16 mouse cellular contexts compared by ENCODE assay signal in genomic region chr11:32237411-32237795, GRCm38 (mm10). TPM values are rescaled to one million over a fixed set of nuclear protein-coding genes. Genes with fewer than 3 reads are reported as not detected.
A peak's percentile ranks its signal among the peaks of the same experiment; 100 is the strongest.
DNase-seq lines count a peak whose midpoint lies in the region; ATAC-seq and TF ChIP-seq lines count a peak whose summit lies in the region.
"Had no signal": no experiment of that assay in that cellular context is flagged by ENCODE, and none has a peak within 500 bp of the region (broad histone marks: within the 10 kb centered on the region; RNA-seq: fewer than 3 reads in every experiment).

No protein-coding gene starts in this region.

- no peaks in the 10 kb centered on the region for H3K27me3 ChIP-seq in forebrain, embryonic 13.5 days
- no peaks in the 10 kb centered on the region for H3K27me3 ChIP-seq in forebrain, embryonic 11.5 days (ENCODE audit: control insufficient read depth, insufficient read depth, low read length)
- H3K27me3 ChIP-seq in hindbrain, embryonic 14.5 days (ENCODE audit: control insufficient read depth, insufficient read depth, low read length): no peaks in the 10 kb centered on the region
- H3K27me3 ChIP-seq in hindbrain, embryonic 12.5 days: no peaks in the 10 kb centered on the region
- no peaks in the 10 kb centered on the region for H3K27me3 ChIP-seq in spleen, adult 2 months (ENCODE audit: control insufficient read depth, insufficient read depth, low read length)
- H3K27me3 ChIP-seq: embryonic facial prominence, embryonic 15.5 days; limb, embryonic 15.5 days; midbrain, embryonic 12.5 days had no signal

- no peaks in the 10 kb centered on the region for H3K9me3 ChIP-seq in forebrain, embryonic 13.5 days (replicated peaks)
- H3K9me3 ChIP-seq in forebrain, embryonic 11.5 days (ENCODE audit: control insufficient read depth, low read length): no peaks in the 10 kb centered on the region
- no peaks in the 10 kb centered on the region for H3K9me3 ChIP-seq in hindbrain, embryonic 14.5 days (ENCODE audit: control insufficient read depth, low read length)
- H3K9me3 ChIP-seq in hindbrain, embryonic 12.5 days (replicated peaks): no peaks in the 10 kb centered on the region
- H3K9me3 ChIP-seq: embryonic facial prominence, embryonic 15.5 days; limb, embryonic 15.5 days; midbrain, embryonic 12.5 days had no signal

- peak overlapping the region; percentile 76; the same call in 1 of the 2 replicates for H3K27ac ChIP-seq in forebrain, embryonic 13.5 days
- no peak overlapping the region for H3K27ac ChIP-seq in forebrain, embryonic 11.5 days (ENCODE audit: low read depth, low read length)
- H3K27ac ChIP-seq in hindbrain, embryonic 14.5 days: 0 out of 2 replicates have a peak overlapping the region, but pooled peaks have one; percentile 17
- no peak overlapping the region for H3K27ac ChIP-seq in hindbrain, embryonic 12.5 days
- peak overlapping the region; percentile 56; the same call in 1 of the 2 replicates for H3K27ac ChIP-seq in spleen, adult 2 months (ENCODE audit: insufficient read depth, low read length)
- H3K27ac ChIP-seq: heart, adult 2 months; midbrain, embryonic 12.5 days had no signal

- no peak for TF ChIP-seq CTCF in spleen, adult 2 months (IDR thresholded peaks at IDR 0.05; ENCODE audit: extremely low read depth, insufficient read depth, insufficient read length, insufficient replicate concordance)

- H3K36me3 ChIP-seq in forebrain, embryonic 13.5 days (ENCODE audit: poor library complexity, severe bottlenecking): peaks cover 58% of the 10 kb centered on the region
- H3K36me3 ChIP-seq in forebrain, embryonic 11.5 days (ENCODE audit: control insufficient read depth, insufficient read depth, low read length): no peaks in the 10 kb centered on the region; the same call in 1 of the 2 replicates
- peaks cover 51% of the 10 kb centered on the region for H3K36me3 ChIP-seq in hindbrain, embryonic 14.5 days (replicated peaks; ENCODE audit: control insufficient read depth, insufficient read depth)
- H3K36me3 ChIP-seq in hindbrain, embryonic 12.5 days: peaks cover 44% of the 10 kb centered on the region
- H3K36me3 ChIP-seq in spleen, adult 2 months (ENCODE audit: control insufficient read depth, insufficient read depth, low read length): peaks cover 20% of the 10 kb centered on the region

- no peak for DNase-seq in forebrain, embryonic 11.5 days (ENCODE audit: low spot score)
- no peak for DNase-seq in hindbrain, embryonic 14.5 days (ENCODE audit: low spot score)
- no peak for DNase-seq in spleen, adult 2 months (ENCODE audit: low read depth in 1 of 2, low spot score in 2 of 2)
- DNase-seq in spleen, adult 18-20 months: no peak
- no peak for DNase-seq in frontal cortex, postnatal 36 days (ENCODE audit: low spot score in 2 of 2)
- DNase-seq in ovary, postnatal 36 days (ENCODE audit: low spot score): no peak

- no peak overlapping the region for H3K4me2 ChIP-seq in forebrain, embryonic 13.5 days
- H3K4me2 ChIP-seq in forebrain, embryonic 11.5 days (ENCODE audit: low read depth, low read length, severe bottlenecking): no peak overlapping the region
- H3K4me2 ChIP-seq in hindbrain, embryonic 14.5 days (replicated peaks): no peak overlapping the region
- H3K4me2 ChIP-seq in hindbrain, embryonic 12.5 days (replicated peaks): no peak overlapping the region
- H3K4me2 ChIP-seq: embryonic facial prominence, embryonic 15.5 days; limb, embryonic 15.5 days; midbrain, embryonic 12.5 days had no signal

- H3K4me1 ChIP-seq in forebrain, embryonic 13.5 days: peaks cover 37% of the 10 kb centered on the region
- no peaks in the 10 kb centered on the region for H3K4me1 ChIP-seq in forebrain, embryonic 11.5 days (replicated peaks; ENCODE audit: control insufficient read depth, insufficient read depth, low read length)
- H3K4me1 ChIP-seq in hindbrain, embryonic 14.5 days (replicated peaks; ENCODE audit: control insufficient read depth, insufficient read depth, low read length): peaks cover 21% of the 10 kb centered on the region
- peaks cover 8% of the 10 kb centered on the region for H3K4me1 ChIP-seq in hindbrain, embryonic 12.5 days
- peaks cover 10% of the 10 kb centered on the region; the same call in 1 of the 2 replicates for H3K4me1 ChIP-seq in spleen, adult 2 months (ENCODE audit: control insufficient read depth, insufficient read depth, insufficient read length)
- H3K4me1 ChIP-seq: midbrain, embryonic 12.5 days had no signal

- TF ChIP-seq POLR2A in spleen, adult 2 months (IDR thresholded peaks at IDR 0.05; ENCODE audit: low read depth, low read length): no peak

- H3K9ac ChIP-seq in forebrain, embryonic 13.5 days: no peak overlapping the region
- H3K9ac ChIP-seq in forebrain, embryonic 11.5 days (ENCODE audit: low read length): no peak overlapping the region
- no peak overlapping the region for H3K9ac ChIP-seq in hindbrain, embryonic 14.5 days
- no peak overlapping the region for H3K9ac ChIP-seq in hindbrain, embryonic 12.5 days
- H3K9ac ChIP-seq: embryonic facial prominence, embryonic 15.5 days; limb, embryonic 15.5 days; midbrain, embryonic 12.5 days had no signal

- no peak for ATAC-seq in forebrain, embryonic 13.5 days
- no peak for ATAC-seq in forebrain, embryonic 11.5 days (replicated peaks; ENCODE audit: low FRiP score)
- no peak for ATAC-seq in hindbrain, embryonic 14.5 days (ENCODE audit: low FRiP score)
- ATAC-seq in hindbrain, embryonic 12.5 days (ENCODE audit: low FRiP score): no peak
- ATAC-seq: intestine, embryonic 16.5 days had no signal

- no peak overlapping the region for H3K4me3 ChIP-seq in forebrain, embryonic 13.5 days
- H3K4me3 ChIP-seq in forebrain, embryonic 11.5 days (ENCODE audit: low read depth, low read length): no peak overlapping the region
- no peak overlapping the region for H3K4me3 ChIP-seq in hindbrain, embryonic 14.5 days (replicated peaks; ENCODE audit: low read length)
- no peak overlapping the region for H3K4me3 ChIP-seq in hindbrain, embryonic 12.5 days
- H3K4me3 ChIP-seq in spleen, adult 2 months (ENCODE audit: extremely low read depth, insufficient read depth, insufficient read length): no peak overlapping the region
- H3K4me3 ChIP-seq: embryonic facial prominence, embryonic 15.5 days; heart, adult 2 months; limb, embryonic 15.5 days; midbrain, embryonic 12.5 days had no signal

- 92% methylated on average over 3 of the region's 3 CpGs for WGBS in forebrain, embryonic 13.5 days
- WGBS in forebrain, embryonic 11.5 days: 91% methylated on average over 3 of the region's 3 CpGs
- WGBS in hindbrain, embryonic 14.5 days: 87% methylated on average over 3 of the region's 3 CpGs
- WGBS in hindbrain, embryonic 12.5 days: 97% methylated on average over 3 of the region's 3 CpGs
- 90% methylated on average over 3 of the region's 3 CpGs for WGBS in spleen, adult 2 months

RNA-seq across cellular contexts. Expression of gene Mpg, which starts 11.1 kb away (rescaled TPM):
- 24.9 and 30.6 TPM in 2 replicates for polyA plus RNA-seq in forebrain, embryonic 13.5 days (2015; fragmentation: Nextera tagmentation; extraction: Ambion mirVana)
- polyA plus RNA-seq in forebrain, embryonic 11.5 days (2014; fragmentation: Nextera tagmentation; extraction: Ambion mirVana): 27.7 and 28.0 TPM in 2 replicates
- polyA plus RNA-seq in hindbrain, embryonic 14.5 days (2014; fragmentation: Nextera tagmentation; extraction: Ambion mirVana): 29.7 and 37.5 TPM in 2 replicates
- 30.4 and 32.3 TPM in 2 replicates for polyA plus RNA-seq in hindbrain, embryonic 12.5 days (2016; fragmentation: Nextera tagmentation; extraction: Ambion mirVana)
- polyA plus RNA-seq in spleen, adult 2 months (2012; rRNA removed): 10.4 and 11.1 TPM in 2 replicates

RNA-seq across cellular contexts. Expression of gene Rhbdf1, which starts 15.3 kb away (rescaled TPM):
- polyA plus RNA-seq in forebrain, embryonic 13.5 days (2015; fragmentation: Nextera tagmentation; extraction: Ambion mirVana): 9.7 and 12.3 TPM in 2 replicates
- 20.4 and 21.3 TPM in 2 replicates for polyA plus RNA-seq in forebrain, embryonic 11.5 days (2014; fragmentation: Nextera tagmentation; extraction: Ambion mirVana)
- 18.9 and 20.0 TPM in 2 replicates for polyA plus RNA-seq in hindbrain, embryonic 14.5 days (2014; fragmentation: Nextera tagmentation; extraction: Ambion mirVana)
- 32.8 and 33.1 TPM in 2 replicates for polyA plus RNA-seq in hindbrain, embryonic 12.5 days (2016; fragmentation: Nextera tagmentation; extraction: Ambion mirVana)
- 52.3 and 55.3 TPM in 2 replicates for polyA plus RNA-seq in spleen, adult 2 months (2012; rRNA removed)

RNA-seq across cellular contexts. Expression of gene Nprl3, which starts 30.1 kb away (rescaled TPM):
- 48.3 and 54.2 TPM in 2 replicates for polyA plus RNA-seq in forebrain, embryonic 13.5 days (2015; fragmentation: Nextera tagmentation; extraction: Ambion mirVana)
- polyA plus RNA-seq in forebrain, embryonic 11.5 days (2014; fragmentation: Nextera tagmentation; extraction: Ambion mirVana): 41.6 and 44.5 TPM in 2 replicates
- polyA plus RNA-seq in hindbrain, embryonic 14.5 days (2014; fragmentation: Nextera tagmentation; extraction: Ambion mirVana): 23.7 and 35.3 TPM in 2 replicates
- 51.3 and 51.7 TPM in 2 replicates for polyA plus RNA-seq in hindbrain, embryonic 12.5 days (2016; fragmentation: Nextera tagmentation; extraction: Ambion mirVana)
- polyA plus RNA-seq in spleen, adult 2 months (2012; rRNA removed): 76.9 and 87.3 TPM in 2 replicates

RNA-seq across cellular contexts. Expression of gene Snrnp25, which starts 32.2 kb away (rescaled TPM):
- polyA plus RNA-seq in forebrain, embryonic 13.5 days (2015; fragmentation: Nextera tagmentation; extraction: Ambion mirVana): 61.3 and 64.9 TPM in 2 replicates
- 86.2 and 92.7 TPM in 2 replicates for polyA plus RNA-seq in forebrain, embryonic 11.5 days (2014; fragmentation: Nextera tagmentation; extraction: Ambion mirVana)
- polyA plus RNA-seq in hindbrain, embryonic 14.5 days (2014; fragmentation: Nextera tagmentation; extraction: Ambion mirVana): 48.6 and 49.9 TPM in 2 replicates
- 52.8 and 55.1 TPM in 2 replicates for polyA plus RNA-seq in hindbrain, embryonic 12.5 days (2016; fragmentation: Nextera tagmentation; extraction: Ambion mirVana)
- 29.7 and 32.5 TPM in 2 replicates for polyA plus RNA-seq in spleen, adult 2 months (2012; rRNA removed)

RNA-seq across cellular contexts. Expression of gene Il9r, which starts 37.3 kb away (rescaled TPM):
- polyA plus RNA-seq in forebrain, embryonic 13.5 days (2015; fragmentation: Nextera tagmentation; extraction: Ambion mirVana): not detected in 2 replicates
- not detected in 2 replicates for polyA plus RNA-seq in forebrain, embryonic 11.5 days (2014; fragmentation: Nextera tagmentation; extraction: Ambion mirVana)
- polyA plus RNA-seq in hindbrain, embryonic 14.5 days (2014; fragmentation: Nextera tagmentation; extraction: Ambion mirVana): not detected in 2 replicates
- polyA plus RNA-seq in hindbrain, embryonic 12.5 days (2016; fragmentation: Nextera tagmentation; extraction: Ambion mirVana): not detected in 2 replicates
- 27.6 and 36.0 TPM in 2 replicates for polyA plus RNA-seq in spleen, adult 2 months (2012; rRNA removed)
- polyA plus RNA-seq: heart, embryonic 14.5 days; kidney, embryonic 14.5 days; midbrain, embryonic 12.5 days; neural tube, embryonic 14.5 days had no signal

Comparison
In these comparisons a context has a peak if more than half of its experiments do, and no peak if none do; other contexts are left out.
1. H3K27ac ChIP-seq: peak in forebrain, embryonic 13.5 days (single experiment), hindbrain, embryonic 14.5 days (single experiment) and spleen, adult 2 months (single experiment); none in forebrain, embryonic 11.5 days (single experiment) and hindbrain, embryonic 12.5 days (single experiment).